Mouse (Mus musculus): ENCODE results near the gene Usp49. TPM values are rescaled to one million over a fixed set of nuclear protein-coding genes. Genes with fewer than 3 reads are reported as not detected.
A peak's percentile ranks its signal among the peaks of the same experiment; 100 is the strongest.
"Not testable (repeated sequence)": the region's sequence is repeated elsewhere in the genome, so short reads cannot be mapped to it uniquely, and the experiment has no call there.

The Usp49 gene
- polyA plus RNA-seq, 1 experiment from 2014 or later: 3.3 TPM

GRCm38 (mm10) chr17:47597261-47597660, 33.2 kb upstream of the Usp49 start:
- WGBS: 43% methylated on average over 13 of the region's 13 CpGs
- H3K4me3 ChIP-seq: peak overlapping the region; percentile 89
- peaks cover 50% of the 10 kb centered on the region for H3K4me1 ChIP-seq

GRCm38 (mm10) chr17:47597838-47598579, 32.5 kb upstream of the Usp49 start:
- Histone ChIP-seq H3K9me3 (no peaks in the 10 kb centered on the region), H3K9ac (peak overlapping the region; percentile 100), H3K36me3 (peaks cover 75% of the 10 kb centered on the region), H3K27ac (replicated peaks) (peak overlapping the region; percentile 99), H3K27me3 (replicated peaks) (no peaks in the 10 kb centered on the region), H3K4me3 (peak overlapping the region; percentile 89; the same call in 1 of the 2 replicates), H3K4me1 (peaks cover 43% of the 10 kb centered on the region), H3K4me2 (peak overlapping the region; percentile 97)
- no peak for ATAC-seq (ENCODE audit: extremely low read depth, insufficient number of reproducible peaks, low FRiP score, low TSS enrichment)
- WGBS: 15% methylated on average over 10 of the region's 10 CpGs

More at GRCm38 (mm10) chr17:47597261-47597660, 33.2 kb upstream of the Usp49 start:
- peaks cover 68% of the 10 kb centered on the region for H3K36me3 ChIP-seq
- peak overlapping the region; percentile 99 for H3K27ac ChIP-seq (replicated peaks)
- ATAC-seq (ENCODE audit: extremely low read depth, insufficient number of reproducible peaks, low FRiP score, low TSS enrichment): no peak
- no peaks in the 10 kb centered on the region for H3K27me3 ChIP-seq (replicated peaks)
- H3K4me2 ChIP-seq: peak overlapping the region; percentile 97
- H3K9me3 ChIP-seq: no peaks in the 10 kb centered on the region
- H3K9ac ChIP-seq: peak overlapping the region; percentile 100

- H3K4me2 ChIP-seq: peak overlapping the region; percentile 97; the same call in 1 of the 2 replicates
- H3K4me3 ChIP-seq; H3K9me3 ChIP-seq; H3K27me3 ChIP-seq (replicated peaks); ATAC-seq (ENCODE audit: extremely low read depth, insufficient number of reproducible peaks, low FRiP score, low TSS enrichment): not testable (repeated sequence)
- H3K27ac ChIP-seq (replicated peaks): peak overlapping the region; percentile 99
- peaks cover 81% of the 10 kb centered on the region for H3K36me3 ChIP-seq
- 67% methylated on average over 10 of the region's 10 CpGs for WGBS
- peaks cover 42% of the 10 kb centered on the region for H3K4me1 ChIP-seq
- peak overlapping the region; percentile 100; the same call in 1 of the 2 replicates for H3K9ac ChIP-seq
These were observed 31.7 kb upstream of the Usp49 start for GRCm38 (mm10) chr17:47598580-47599304.

DNA sequence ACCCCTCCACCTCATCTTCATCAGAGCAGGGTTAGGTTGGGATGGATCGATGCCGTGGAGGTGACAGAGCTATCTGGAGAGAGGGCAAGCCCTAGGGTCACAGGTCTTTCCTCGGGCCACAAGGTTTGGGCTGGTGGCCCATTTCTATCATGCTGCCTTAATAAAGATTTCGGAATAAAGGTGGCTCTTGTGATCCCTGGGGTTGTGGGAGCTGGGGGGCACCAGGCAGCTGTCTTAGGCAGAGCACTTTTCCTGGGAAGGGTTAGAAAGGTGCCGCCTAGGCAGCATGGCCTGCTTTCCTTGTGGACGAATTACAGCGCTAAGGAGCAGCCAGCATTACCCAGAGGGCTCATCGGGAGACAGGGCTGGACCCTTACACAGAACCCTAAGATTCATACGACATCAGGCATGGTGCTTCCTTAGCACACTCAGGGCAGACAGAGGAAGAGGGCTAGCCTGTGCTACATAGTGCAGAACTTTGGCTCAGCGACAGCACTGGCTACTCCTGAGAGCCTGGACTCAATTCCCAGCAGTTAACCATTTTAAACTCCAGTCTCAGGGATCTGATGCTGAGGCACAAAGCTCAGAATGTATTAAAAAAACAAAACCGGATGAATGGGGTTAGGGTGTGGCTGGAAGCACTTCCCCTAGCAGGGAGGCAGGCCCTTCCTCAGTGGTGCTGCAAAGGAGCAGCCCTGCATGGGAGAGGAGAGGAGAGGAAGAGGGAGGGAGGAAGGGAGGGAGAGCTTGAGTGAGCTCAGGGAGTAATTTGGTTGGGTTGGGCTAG, 30.8 kb upstream of the Usp49 start:
- WGBS: 70% methylated on average over 11 of the region's 11 CpGs
- Histone ChIP-seq H3K4me3 (no peak overlapping the region), H3K36me3 (peaks cover 90% of the 10 kb centered on the region), H3K9ac (0 out of 2 replicates have a peak overlapping the region, but pooled peaks have one; percentile 28), H3K4me2 (no peak overlapping the region), H3K9me3 (no peaks in the 10 kb centered on the region), H3K27me3 (replicated peaks) (no peaks in the 10 kb centered on the region), H3K4me1 (peaks cover 42% of the 10 kb centered on the region), H3K27ac (replicated peaks) (peak overlapping the region; percentile 76)
- ATAC-seq (ENCODE audit: extremely low read depth, insufficient number of reproducible peaks, low FRiP score, low TSS enrichment): no peak

GRCm38 (mm10) chr17:47600601-47601388, 29.7 kb upstream of the Usp49 start:
- no peak for ATAC-seq (ENCODE audit: extremely low read depth, insufficient number of reproducible peaks, low FRiP score, low TSS enrichment)
- H3K4me1 ChIP-seq: peaks cover 33% of the 10 kb centered on the region
- H3K36me3 ChIP-seq: peaks cover 96% of the 10 kb centered on the region
- H3K4me2 ChIP-seq: no peak overlapping the region
- no peak overlapping the region for H3K9ac ChIP-seq
- no peak overlapping the region for H3K4me3 ChIP-seq
- WGBS: 85% methylated on average over 13 of the region's 13 CpGs
- no peaks in the 10 kb centered on the region for H3K9me3 ChIP-seq
- peak overlapping the region; percentile 76 for H3K27ac ChIP-seq (replicated peaks)
- H3K27me3 ChIP-seq (replicated peaks): no peaks in the 10 kb centered on the region

- H3K4me1 ChIP-seq: peaks cover 27% of the 10 kb centered on the region
- H3K4me3 ChIP-seq: no peak overlapping the region
- 87% methylated on average over 10 of the region's 10 CpGs for WGBS
- no peak for ATAC-seq (ENCODE audit: extremely low read depth, insufficient number of reproducible peaks, low FRiP score, low TSS enrichment)
- peak overlapping the region; percentile 76 for H3K27ac ChIP-seq (replicated peaks)
- no peak overlapping the region for H3K9ac ChIP-seq
- no peak overlapping the region for H3K4me2 ChIP-seq
- no peaks in the 10 kb centered on the region for H3K27me3 ChIP-seq (replicated peaks)
- H3K36me3 ChIP-seq: peaks cover 99% of the 10 kb centered on the region
- H3K9me3 ChIP-seq: no peaks in the 10 kb centered on the region
These were observed 29.1 kb upstream of the Usp49 start for GRCm38 (mm10) chr17:47601389-47601755.

DNA sequence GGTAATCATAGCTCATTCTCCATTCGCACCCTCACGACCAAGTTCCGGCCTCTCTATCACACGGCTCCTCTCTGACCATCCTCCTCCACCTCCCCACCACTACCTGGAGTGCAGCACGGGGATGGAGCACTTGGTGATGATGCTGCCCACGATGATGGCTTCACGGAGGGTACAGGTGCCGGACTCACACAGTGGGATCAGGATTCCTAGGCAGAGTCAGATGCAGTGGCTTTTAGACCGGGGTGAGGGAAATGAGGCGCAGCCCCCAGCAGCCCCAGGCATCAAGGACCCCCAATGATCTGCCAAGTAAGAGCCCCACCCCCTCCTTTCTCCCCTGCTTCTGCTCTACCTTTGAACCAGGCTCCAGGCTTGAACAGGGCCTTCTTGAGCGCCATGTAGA, 28.2 kb upstream of the Usp49 start:
- Histone ChIP-seq H3K27ac (replicated peaks) (no peak overlapping the region), H3K4me3 (no peak overlapping the region), H3K9ac (no peak overlapping the region), H3K4me1 (peaks cover 18% of the 10 kb centered on the region), H3K36me3 (peaks cover 99% of the 10 kb centered on the region), H3K4me2 (no peak overlapping the region), H3K9me3 (no peaks in the 10 kb centered on the region), H3K27me3 (replicated peaks) (no peaks in the 10 kb centered on the region)
- WGBS: 88% methylated on average over 11 of the region's 11 CpGs
- ATAC-seq (ENCODE audit: extremely low read depth, insufficient number of reproducible peaks, low FRiP score, low TSS enrichment): no peak

GRCm38 (mm10) chr17:47606220-47606619, 24.3 kb upstream of the Usp49 start:
- ATAC-seq (ENCODE audit: extremely low read depth, insufficient number of reproducible peaks, low FRiP score, low TSS enrichment): no peak
- 72% methylated on average over 5 of the region's 5 CpGs for WGBS
- Histone ChIP-seq H3K4me3 (no peak overlapping the region), H3K9me3 (no peaks in the 10 kb centered on the region), H3K36me3 (peaks cover 79% of the 10 kb centered on the region), H3K27ac (replicated peaks) (no peak overlapping the region), H3K9ac (no peak overlapping the region), H3K4me2 (no peak overlapping the region), H3K4me1 (peaks cover 14% of the 10 kb centered on the region), H3K27me3 (replicated peaks) (no peaks in the 10 kb centered on the region)

DNA sequence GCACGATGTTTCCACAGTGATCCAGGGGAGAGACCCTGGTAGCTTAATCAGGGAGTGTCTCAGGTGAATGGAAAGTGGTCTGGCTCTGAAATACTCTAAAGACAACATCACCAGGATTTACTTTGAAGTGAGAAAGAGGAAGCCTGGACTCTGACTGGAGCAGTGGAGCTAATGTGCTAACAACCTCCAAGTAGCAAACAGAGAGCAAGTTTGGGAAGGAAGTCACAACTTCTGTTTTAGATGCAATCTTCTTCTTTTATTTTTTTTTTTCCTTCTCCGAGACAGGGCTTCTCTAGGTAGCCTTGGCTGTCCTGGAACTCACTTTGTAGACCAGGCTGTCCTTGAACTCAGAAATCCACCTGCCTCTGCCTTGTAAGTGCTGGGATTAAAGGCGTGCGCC, 21.3 kb upstream of the Usp49 start:
- ATAC-seq (ENCODE audit: extremely low read depth, insufficient number of reproducible peaks, low FRiP score, low TSS enrichment): no peak

GRCm38 (mm10) chr17:47610849-47611660, 19.4 kb upstream of the Usp49 start, which contains the start of the genes Bysl, Med20 and Gm20517:
Gene Bysl (minus strand): TSS chr17:47611492.
Gene Med20 (plus strand): TSS chr17:47611582.
Gene Gm20517 (plus strand): TSS chr17:47611589.
- H3K4me2 ChIP-seq: peak within 1 kb of the TSS; percentile 92
- H3K9ac ChIP-seq: peak within 1 kb of the TSS; percentile 92
- peak within 1 kb of the TSS; percentile 87 for H3K4me3 ChIP-seq
- peaks cover 29% of the 10 kb centered on the region for H3K4me1 ChIP-seq
- H3K9me3 ChIP-seq: no peaks in the 10 kb centered on the region
- under 1% methylated on average over 59 of the region's 59 CpGs for WGBS
- no peaks in the 10 kb centered on the region for H3K27me3 ChIP-seq (replicated peaks)
- peak within 1 kb of the TSS; percentile 81 for H3K27ac ChIP-seq (replicated peaks)
- H3K36me3 ChIP-seq: peaks cover 65% of the 10 kb centered on the region
- peak; percentile 88 for ATAC-seq (ENCODE audit: extremely low read depth, insufficient number of reproducible peaks, low FRiP score, low TSS enrichment)

More for the DNA sequence above, 21.3 kb upstream of the Usp49 start:
- no peak overlapping the region for H3K9ac ChIP-seq
- 90% methylated on average over 4 of the region's 4 CpGs for WGBS
- no peak overlapping the region for H3K4me2 ChIP-seq
- no peaks in the 10 kb centered on the region for H3K27me3 ChIP-seq (replicated peaks)
- no peaks in the 10 kb centered on the region for H3K9me3 ChIP-seq
- no peak overlapping the region for H3K27ac ChIP-seq (replicated peaks)
- no peak overlapping the region for H3K4me3 ChIP-seq
- H3K4me1 ChIP-seq: peaks cover 29% of the 10 kb centered on the region
- H3K36me3 ChIP-seq: peaks cover 67% of the 10 kb centered on the region
